Mouse (Mus musculus): ENCODE data around the gene Fcrla. TPM values are rescaled to one million over a fixed set of nuclear protein-coding genes. Genes with fewer than 3 reads are reported as not detected.
A peak's percentile ranks its signal among the peaks of the same experiment; 100 is the strongest.

The Fcrla gene
- polyA plus RNA-seq, 1 experiment from 2014 or later: not detected

- Histone ChIP-seq H3K36me3 (ENCODE audit: control insufficient read depth, insufficient read depth, low read length) (no peaks in the 10 kb centered on the region), H3K4me3 (ENCODE audit: low read length) (no peak within 1 kb of the TSS), H3K4me1 (ENCODE audit: control insufficient read depth, insufficient read depth, low read length) (peaks cover 3% of the 10 kb centered on the region; the same call in 1 of the 2 replicates), H3K27ac (ENCODE audit: low read length) (no peak within 1 kb of the TSS), H3K9me3 (ENCODE audit: control insufficient read depth, low read length) (no peaks in the 10 kb centered on the region), H3K4me2 (ENCODE audit: low read depth, low read length) (no peak within 1 kb of the TSS), H3K27me3 (replicated peaks; ENCODE audit: control insufficient read depth, insufficient read depth, low read length) (peaks cover 5% of the 10 kb centered on the region), H3K9ac (ENCODE audit: low read depth, low read length) (no peak within 1 kb of the TSS)
- WGBS: 71% methylated on average over 5 of the region's 5 CpGs
- ATAC-seq: no peak
Measured at GRCm38 (mm10) chr1:170912891-170913615, 14.3 kb downstream of the Fcrla start, which contains the start of gene Fcrlb. Fcrlb (minus strand) TSS chr1:170912941.

GRCm38 (mm10) chr1:170911907-170912660, 15.3 kb downstream of the Fcrla start:
- H3K4me3 ChIP-seq (ENCODE audit: low read length): no peak overlapping the region
- no peak overlapping the region for H3K9ac ChIP-seq (ENCODE audit: low read depth, low read length)
- ATAC-seq: no peak
- peaks cover 13% of the 10 kb centered on the region for H3K27me3 ChIP-seq (replicated peaks; ENCODE audit: control insufficient read depth, insufficient read depth, low read length)
- H3K9me3 ChIP-seq (ENCODE audit: control insufficient read depth, low read length): no peaks in the 10 kb centered on the region
- H3K4me1 ChIP-seq (ENCODE audit: control insufficient read depth, insufficient read depth, low read length): peaks cover 9% of the 10 kb centered on the region
- WGBS: 80% methylated on average over 11 of the region's 11 CpGs
- no peak overlapping the region for H3K4me2 ChIP-seq (ENCODE audit: low read depth, low read length)
- H3K36me3 ChIP-seq (ENCODE audit: control insufficient read depth, insufficient read depth, low read length): no peaks in the 10 kb centered on the region
- no peak overlapping the region for H3K27ac ChIP-seq (ENCODE audit: low read length)

- Histone ChIP-seq H3K4me2 (ENCODE audit: low read depth, low read length) (peak overlapping the region; percentile 57), H3K27me3 (replicated peaks; ENCODE audit: control insufficient read depth, insufficient read depth, low read length) (peaks cover 15% of the 10 kb centered on the region), H3K4me3 (ENCODE audit: low read length) (peak overlapping the region; percentile 51), H3K9me3 (ENCODE audit: control insufficient read depth, low read length) (no peaks in the 10 kb centered on the region), H3K36me3 (ENCODE audit: control insufficient read depth, insufficient read depth, low read length) (no peaks in the 10 kb centered on the region), H3K27ac (ENCODE audit: low read length) (no peak overlapping the region), H3K4me1 (ENCODE audit: control insufficient read depth, insufficient read depth, low read length) (peaks cover 9% of the 10 kb centered on the region), H3K9ac (ENCODE audit: low read depth, low read length) (no peak overlapping the region)
- WGBS: 6% methylated on average over 21 of the region's 21 CpGs
- 0 out of 2 replicates have a peak, but pooled peaks have one; percentile 40 for ATAC-seq
Measured at GRCm38 (mm10) chr1:170908341-170908740, 19.0 kb downstream of the Fcrla start.

GRCm38 (mm10) chr1:170907456-170908191, 19.8 kb downstream of the Fcrla start:
- Histone ChIP-seq H3K9me3 (ENCODE audit: control insufficient read depth, low read length) (no peaks in the 10 kb centered on the region), H3K9ac (ENCODE audit: low read depth, low read length) (peak overlapping the region; percentile 51), H3K36me3 (ENCODE audit: control insufficient read depth, insufficient read depth, low read length) (no peaks in the 10 kb centered on the region), H3K27ac (ENCODE audit: low read length) (no peak overlapping the region), H3K4me1 (ENCODE audit: control insufficient read depth, insufficient read depth, low read length) (peaks cover 9% of the 10 kb centered on the region), H3K27me3 (replicated peaks; ENCODE audit: control insufficient read depth, insufficient read depth, low read length) (peaks cover 15% of the 10 kb centered on the region), H3K4me3 (ENCODE audit: low read length) (peak overlapping the region; percentile 51), H3K4me2 (ENCODE audit: low read depth, low read length) (peak overlapping the region; percentile 57)
- peak; percentile 71 for ATAC-seq
- 2% methylated on average over 71 of the region's 71 CpGs for WGBS

- H3K36me3 ChIP-seq (ENCODE audit: control insufficient read depth, insufficient read depth, low read length): no peaks in the 10 kb centered on the region
- H3K4me3 ChIP-seq (ENCODE audit: low read length): peak overlapping the region; percentile 51
- peak overlapping the region; percentile 57 for H3K4me2 ChIP-seq (ENCODE audit: low read depth, low read length)
- no peak for ATAC-seq
- peaks cover 15% of the 10 kb centered on the region for H3K27me3 ChIP-seq (replicated peaks; ENCODE audit: control insufficient read depth, insufficient read depth, low read length)
- H3K27ac ChIP-seq (ENCODE audit: low read length): no peak overlapping the region
- no peaks in the 10 kb centered on the region for H3K9me3 ChIP-seq (ENCODE audit: control insufficient read depth, low read length)
- H3K4me1 ChIP-seq (ENCODE audit: control insufficient read depth, insufficient read depth, low read length): peaks cover 9% of the 10 kb centered on the region
- 0 out of 2 replicates have a peak overlapping the region, but pooled peaks have one; percentile 51 for H3K9ac ChIP-seq (ENCODE audit: low read depth, low read length)
- 29% methylated on average over 11 of the region's 11 CpGs for WGBS
Measured at GRCm38 (mm10) chr1:170907111-170907455, 20.3 kb downstream of the Fcrla start.

- Histone ChIP-seq H3K4me3 (ENCODE audit: low read length) (no peak overlapping the region), H3K27me3 (replicated peaks; ENCODE audit: control insufficient read depth, insufficient read depth, low read length) (peaks cover 16% of the 10 kb centered on the region), H3K9me3 (ENCODE audit: control insufficient read depth, low read length) (no peaks in the 10 kb centered on the region), H3K4me2 (ENCODE audit: low read depth, low read length) (no peak overlapping the region), H3K4me1 (ENCODE audit: control insufficient read depth, insufficient read depth, low read length) (peaks cover 10% of the 10 kb centered on the region), H3K36me3 (ENCODE audit: control insufficient read depth, insufficient read depth, low read length) (no peaks in the 10 kb centered on the region), H3K9ac (ENCODE audit: low read depth, low read length) (no peak overlapping the region), H3K27ac (ENCODE audit: low read length) (no peak overlapping the region)
- 49% methylated on average over 5 of the region's 5 CpGs for WGBS
- ATAC-seq: no peak
Measured at GRCm38 (mm10) chr1:170903485-170903884, 23.9 kb downstream of the Fcrla start.

GRCm38 (mm10) chr1:170901536-170902238, 25.7 kb downstream of the Fcrla start:
- WGBS: 39% methylated on average over 10 of the region's 10 CpGs
- ATAC-seq: peak; percentile 65
- Histone ChIP-seq H3K9ac (ENCODE audit: low read depth, low read length) (no peak overlapping the region), H3K4me3 (ENCODE audit: low read length) (no peak overlapping the region), H3K27me3 (replicated peaks; ENCODE audit: control insufficient read depth, insufficient read depth, low read length) (0 out of 2 replicates have a peak, but pooled peaks cover 2% of the 10 kb centered on the region), H3K4me2 (ENCODE audit: low read depth, low read length) (no peak overlapping the region), H3K9me3 (ENCODE audit: control insufficient read depth, low read length) (no peaks in the 10 kb centered on the region), H3K36me3 (ENCODE audit: control insufficient read depth, insufficient read depth, low read length) (no peaks in the 10 kb centered on the region), H3K27ac (ENCODE audit: low read length) (no peak overlapping the region), H3K4me1 (ENCODE audit: control insufficient read depth, insufficient read depth, low read length) (peaks cover 3% of the 10 kb centered on the region; the same call in 1 of the 2 replicates)

- 0 out of 2 replicates have a peak, but pooled peaks cover 2% of the 10 kb centered on the region for H3K27me3 ChIP-seq (replicated peaks; ENCODE audit: control insufficient read depth, insufficient read depth, low read length)
Measured at GRCm38 (mm10) chr1:170900799-170901467, 26.4 kb downstream of the Fcrla start.

More at GRCm38 (mm10) chr1:170900799-170901467, 26.4 kb downstream of the Fcrla start:
- Histone ChIP-seq H3K36me3 (ENCODE audit: control insufficient read depth, insufficient read depth, low read length) (no peaks in the 10 kb centered on the region), H3K4me2 (ENCODE audit: low read depth, low read length) (peak overlapping the region; percentile 20; the same call in 1 of the 2 replicates), H3K9me3 (ENCODE audit: control insufficient read depth, low read length) (no peaks in the 10 kb centered on the region), H3K4me1 (ENCODE audit: control insufficient read depth, insufficient read depth, low read length) (peaks cover 3% of the 10 kb centered on the region; the same call in 1 of the 2 replicates), H3K27ac (ENCODE audit: low read length) (no peak overlapping the region), H3K9ac (ENCODE audit: low read depth, low read length) (0 out of 2 replicates have a peak overlapping the region, but pooled peaks have one; percentile 11), H3K4me3 (ENCODE audit: low read length) (no peak overlapping the region)
- WGBS: 39% methylated on average over 10 of the region's 10 CpGs
- ATAC-seq: 0 out of 2 replicates have a peak, but pooled peaks have one; percentile 16
